Mouse (Mus musculus): ENCODE data around the gene Top2a. TPM values are rescaled to one million over a fixed set of nuclear protein-coding genes. Genes with fewer than 3 reads are reported as not detected.

Top2a gene
- polyA plus RNA-seq (2015; fragmentation: Nextera tagmentation; extraction: Ambion mirVana) = 35.2 and 36.7 TPM in 2 replicates

GRCm38 (mm10) chr11:99023500-99024467 is at the start of gene Top2a:
Gene Top2a, minus strand, starts transcription at chr11:99024189.

GRCm38 (mm10) chr11:99041051-99041729 is 17.2 kb upstream of the Top2a start, which contains the start of gene Igfbp4:
Gene Igfbp4, plus strand, starts transcription at chr11:99041244.

DNA sequence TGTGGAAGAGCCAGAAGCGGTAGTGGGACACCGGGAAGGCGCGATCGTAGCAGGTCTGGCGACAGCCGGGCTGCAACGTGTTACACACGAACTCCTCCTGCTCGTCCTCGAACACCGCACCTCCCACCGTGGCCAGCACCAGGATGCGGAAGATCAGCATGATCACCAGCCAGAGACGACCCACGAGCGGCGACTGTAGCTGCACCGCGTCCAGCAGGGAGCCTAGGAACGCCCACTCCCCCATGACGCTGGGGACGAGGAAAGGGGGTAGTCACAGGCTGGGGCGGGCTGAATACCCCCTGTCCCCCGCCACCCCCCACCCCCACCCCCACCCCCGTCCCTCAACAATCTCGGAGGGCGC is 41.2 kb downstream of the Top2a start, which contains the start of gene Gjd3:
Gene Gjd3 (minus strand): TSS at position 244 of the 361 bp plus-strand sequence.

Other genes with a start within 250 kb of the Top2a start
- 12.0 and 12.5 TPM in 2 replicates for gene Nr1d1, start 248.9 kb downstream of the Top2a start, polyA plus RNA-seq (2015; fragmentation: Nextera tagmentation; extraction: Ambion mirVana)
- gene Msl1, start 228.7 kb downstream of the Top2a start, polyA plus RNA-seq (2015; fragmentation: Nextera tagmentation; extraction: Ambion mirVana) = 15.3 TPM in 2 replicates
- gene Casc3, start 219.3 kb downstream of the Top2a start, polyA plus RNA-seq (2015; fragmentation: Nextera tagmentation; extraction: Ambion mirVana) = 14.2 and 15.4 TPM in 2 replicates
- 1.3 and 1.8 TPM in 2 replicates for gene Rapgefl1, start 187.4 kb downstream of the Top2a start, polyA plus RNA-seq (2015; fragmentation: Nextera tagmentation; extraction: Ambion mirVana)
- gene Wipf2, start 160.6 kb downstream of the Top2a start, polyA plus RNA-seq (2015; fragmentation: Nextera tagmentation; extraction: Ambion mirVana) = 1.0 and 1.4 TPM in 2 replicates
- 2.6 and 4.5 TPM in 2 replicates for gene Cdc6, start 116.4 kb downstream of the Top2a start, polyA plus RNA-seq (2015; fragmentation: Nextera tagmentation; extraction: Ambion mirVana)
- 23.7 and 26.3 TPM in 2 replicates for gene Rara, start 96.4 kb downstream of the Top2a start, polyA plus RNA-seq (2015; fragmentation: Nextera tagmentation; extraction: Ambion mirVana)
- gene Gjd3, start 41.2 kb downstream of the Top2a start, polyA plus RNA-seq (2015; fragmentation: Nextera tagmentation; extraction: Ambion mirVana) = 0.65 and 0.69 TPM in 2 replicates
- 300 and 425 TPM in 2 replicates for gene Igfbp4, start 17.1 kb upstream of the Top2a start, polyA plus RNA-seq (2015; fragmentation: Nextera tagmentation; extraction: Ambion mirVana)
- gene Tns4, start 65.1 kb upstream of the Top2a start, polyA plus RNA-seq (2015; fragmentation: Nextera tagmentation; extraction: Ambion mirVana) = 0.06 and 0.09 TPM in 2 replicates
- 0.21 and 0.23 TPM in 2 replicates for gene Ccr7, start 130.9 kb upstream of the Top2a start, polyA plus RNA-seq (2015; fragmentation: Nextera tagmentation; extraction: Ambion mirVana)
- gene Smarce1, start 206.8 kb upstream of the Top2a start, polyA plus RNA-seq (2015; fragmentation: Nextera tagmentation; extraction: Ambion mirVana) = 107 and 113 TPM in 2 replicates
- gene Krt222, start 219.9 kb upstream of the Top2a start, polyA plus RNA-seq (2015; fragmentation: Nextera tagmentation; extraction: Ambion mirVana) = 0.81 and 1.5 TPM in 2 replicates